Mouse (Mus musculus): ENCODE data around the gene Gm3336. TPM values are rescaled to one million over a fixed set of nuclear protein-coding genes. Genes with fewer than 3 reads are reported as not detected.

Gene Gm3336
- polyA plus RNA-seq, 1 experiment from 2014 or later, result 0.83 TPM

DNA sequence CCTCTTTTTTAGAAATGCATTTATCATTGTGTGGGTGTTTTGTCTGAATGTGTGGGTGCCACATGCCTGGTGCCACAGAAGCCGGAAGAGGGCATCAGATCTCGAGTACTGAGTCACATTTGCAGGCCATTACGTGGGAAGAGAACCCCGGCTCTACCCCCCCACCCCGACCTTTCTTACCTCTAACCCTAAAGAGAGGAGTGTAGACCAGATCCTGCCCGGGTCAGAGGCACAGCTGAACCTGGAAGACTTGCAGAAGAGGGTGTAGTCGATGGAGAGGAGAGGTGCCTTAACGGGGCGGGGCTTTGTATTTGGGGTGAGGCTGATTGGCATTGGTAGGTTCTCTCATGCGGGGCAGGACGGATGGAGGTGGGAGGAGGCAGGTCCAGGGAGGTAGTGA is 26.5 kb downstream of the Gm3336 start:
- Histone ChIP-seq H3K9me3 (replicated peaks) (no peaks in the 10 kb centered on the region), H3K27ac (no peak overlapping the region), H3K27me3 (peaks cover 90% of the 10 kb centered on the region), H3K4me3 (replicated peaks) (no peak overlapping the region), H3K4me1 (peaks cover 55% of the 10 kb centered on the region), H3K9ac (no peak overlapping the region), H3K36me3 (no peaks in the 10 kb centered on the region), H3K4me2 (peak overlapping the region; percentile 66)
- no peak for ATAC-seq (replicated peaks; ENCODE audit: low FRiP score)
- 49% methylated on average over 11 of the region's 11 CpGs for WGBS

DNA sequence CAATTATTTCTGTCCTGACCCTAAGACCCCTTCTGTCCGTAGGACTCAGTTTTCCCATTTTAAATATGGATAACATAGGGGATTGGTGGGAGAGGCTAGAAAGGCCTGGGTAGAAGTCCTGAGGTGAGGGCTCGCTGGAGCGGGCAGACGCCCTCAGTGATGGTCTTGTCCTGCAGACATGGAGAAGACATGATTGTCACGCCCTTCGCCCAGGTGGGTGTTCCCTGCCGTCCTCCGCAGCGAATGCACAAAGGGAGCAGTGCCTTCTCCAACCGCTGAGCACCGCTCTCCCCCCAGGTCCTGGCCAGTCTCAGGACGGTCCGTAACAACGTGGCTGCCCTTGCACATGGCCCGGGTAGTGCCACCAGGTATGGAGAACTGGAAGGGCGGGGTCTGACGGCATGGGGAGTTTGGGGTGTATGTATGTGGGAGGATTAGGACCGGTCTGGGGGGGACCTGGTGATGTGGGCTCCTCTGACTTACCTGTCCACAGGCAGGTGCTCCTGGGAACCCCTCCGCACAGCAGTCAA is 27.4 kb downstream of the Gm3336 start:
- Histone ChIP-seq H3K9me3 (replicated peaks) (no peaks in the 10 kb centered on the region), H3K4me3 (replicated peaks) (no peak overlapping the region), H3K4me2 (no peak overlapping the region), H3K4me1 (peaks cover 55% of the 10 kb centered on the region), H3K9ac (no peak overlapping the region), H3K27me3 (peaks cover 83% of the 10 kb centered on the region), H3K36me3 (no peaks in the 10 kb centered on the region), H3K27ac (no peak overlapping the region)
- ATAC-seq (replicated peaks; ENCODE audit: low FRiP score), result 0 out of 2 replicates have a peak, but pooled peaks have one; percentile 9
- 55% methylated on average over 19 of the region's 19 CpGs for WGBS

DNA sequence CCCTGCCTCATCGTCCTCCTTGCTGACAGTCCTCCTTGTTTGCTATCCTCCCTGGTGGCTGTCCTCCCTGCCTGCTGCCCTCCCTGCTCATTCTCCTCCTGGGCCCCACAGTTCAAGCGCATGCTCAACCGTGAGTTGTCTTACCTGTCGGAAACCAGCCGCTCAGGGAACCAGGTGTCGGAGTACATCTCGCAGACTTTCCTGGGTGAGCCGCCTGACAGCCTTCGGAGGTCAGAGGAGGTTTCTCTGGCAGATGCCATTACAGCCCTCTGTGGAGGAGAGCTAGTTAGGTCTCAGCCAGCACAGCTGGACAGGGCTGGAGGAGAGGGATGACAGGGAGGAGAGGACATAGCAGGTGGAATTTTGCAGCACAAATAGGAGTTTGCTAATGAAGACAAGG is 28.3 kb downstream of the Gm3336 start:
- Histone ChIP-seq H3K4me2 (no peak overlapping the region), H3K36me3 (no peaks in the 10 kb centered on the region), H3K4me1 (peaks cover 53% of the 10 kb centered on the region), H3K27ac (no peak overlapping the region), H3K4me3 (replicated peaks) (no peak overlapping the region), H3K27me3 (peaks cover 75% of the 10 kb centered on the region), H3K9ac (no peak overlapping the region), H3K9me3 (replicated peaks) (no peaks in the 10 kb centered on the region)
- no peak for ATAC-seq (replicated peaks; ENCODE audit: low FRiP score)
- WGBS, result 54% methylated on average over 9 of the region's 9 CpGs

DNA sequence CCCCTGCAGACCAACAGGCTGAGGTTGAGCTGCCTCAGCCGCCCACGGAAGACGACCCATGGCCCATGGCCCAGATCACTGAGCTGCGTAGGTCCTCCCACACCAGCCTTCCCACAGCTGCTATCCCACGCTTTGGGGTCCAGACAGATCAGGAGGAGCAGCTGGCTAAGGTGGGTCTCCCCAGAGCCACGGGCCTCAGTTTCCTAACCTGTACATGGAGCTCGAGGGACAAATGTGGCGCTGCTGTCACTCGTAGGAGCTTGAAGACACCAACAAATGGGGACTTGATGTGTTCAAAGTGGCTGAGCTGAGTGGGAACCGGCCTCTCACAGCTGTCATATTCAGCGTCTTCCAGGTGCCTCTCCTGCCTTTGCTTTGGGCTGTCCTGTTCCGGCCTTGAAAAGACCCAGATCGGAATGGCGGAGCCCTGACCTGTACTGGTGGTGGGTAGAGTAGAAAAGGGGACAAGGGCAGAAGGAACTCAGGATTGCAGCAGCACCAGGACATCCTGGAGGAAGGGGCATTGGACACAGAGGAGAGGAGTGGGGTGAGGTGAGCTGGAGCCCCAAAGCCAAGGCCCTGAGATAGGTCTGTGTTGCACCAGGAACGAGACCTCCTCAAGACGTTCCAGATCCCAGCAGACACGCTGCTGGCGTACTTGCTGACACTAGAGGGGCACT is 29.0 kb downstream of the Gm3336 start:
- Histone ChIP-seq H3K27ac (no peak overlapping the region), H3K9me3 (replicated peaks) (no peaks in the 10 kb centered on the region), H3K9ac (no peak overlapping the region), H3K4me1 (peaks cover 51% of the 10 kb centered on the region), H3K4me2 (no peak overlapping the region), H3K36me3 (no peaks in the 10 kb centered on the region), H3K4me3 (replicated peaks) (no peak overlapping the region), H3K27me3 (peaks cover 69% of the 10 kb centered on the region)
- 70% methylated on average over 18 of the region's 18 CpGs for WGBS
- ATAC-seq (replicated peaks; ENCODE audit: low FRiP score), result no peak

DNA sequence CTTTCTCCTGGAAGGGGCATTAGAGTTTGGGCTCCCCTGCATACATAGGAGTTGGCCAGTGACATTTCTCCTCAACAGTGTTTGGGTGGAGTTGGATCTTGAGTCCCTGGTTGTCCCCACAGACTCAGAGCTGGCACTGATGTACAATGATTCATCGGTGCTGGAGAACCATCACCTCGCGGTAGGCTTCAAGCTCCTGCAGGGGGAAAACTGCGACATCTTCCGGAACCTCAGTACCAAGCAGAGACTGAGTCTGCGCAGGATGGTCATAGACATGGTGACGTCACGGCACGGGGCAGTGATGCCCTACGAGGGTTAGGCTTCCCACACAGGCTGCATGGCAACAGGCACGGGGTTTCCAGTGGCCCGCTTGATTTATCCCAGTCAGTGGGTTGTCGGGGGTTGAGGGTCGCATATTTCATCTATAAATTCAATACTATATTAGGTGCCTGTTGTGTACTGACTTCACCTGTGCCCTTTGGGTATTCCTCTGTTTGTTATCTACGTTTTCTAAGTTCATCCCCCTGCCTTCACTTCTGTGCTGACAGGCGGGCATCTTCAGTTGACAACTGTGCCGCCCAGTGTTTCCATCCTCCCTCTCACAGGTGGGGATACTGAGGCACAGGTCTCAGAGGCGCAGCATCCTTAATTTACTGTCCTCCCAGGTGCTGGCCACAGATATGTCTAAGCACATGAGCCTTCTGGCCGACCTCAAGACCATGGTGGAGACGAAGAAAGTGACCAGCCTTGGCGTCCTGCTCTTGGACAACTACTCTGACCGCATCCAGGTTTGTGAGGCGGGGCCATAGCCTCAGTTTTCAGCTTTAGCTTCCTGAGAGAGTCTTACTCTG is 30.1 kb downstream of the Gm3336 start:
- peaks cover 57% of the 10 kb centered on the region for H3K27me3 ChIP-seq

DNA sequence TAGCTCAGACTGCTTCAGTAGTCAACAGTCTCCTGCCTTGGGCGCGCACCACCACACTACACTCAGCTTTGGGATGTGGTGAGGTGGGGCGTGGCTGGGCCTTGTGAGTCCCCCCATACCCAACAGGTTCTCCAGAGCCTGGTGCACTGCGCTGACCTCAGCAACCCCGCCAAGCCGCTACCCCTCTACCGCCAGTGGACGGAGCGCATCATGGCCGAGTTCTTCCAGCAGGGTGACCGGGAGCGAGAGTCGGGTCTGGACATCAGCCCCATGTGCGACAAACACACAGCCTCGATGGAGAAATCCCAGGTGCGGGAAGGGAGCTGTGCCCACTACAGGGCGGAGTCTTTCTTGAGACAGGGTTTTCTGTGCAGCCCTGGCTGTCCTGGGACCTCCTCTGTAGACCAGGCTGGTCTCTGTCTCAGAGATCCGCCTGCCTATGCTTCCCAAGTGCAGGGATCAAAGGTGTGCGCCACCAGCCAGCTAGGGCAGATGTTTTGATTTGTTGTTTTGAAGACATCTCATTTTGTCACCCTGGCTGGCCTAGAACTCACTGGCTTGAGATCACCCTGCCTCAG is 30.8 kb downstream of the Gm3336 start:
- H3K4me3 ChIP-seq (replicated peaks), result no peak overlapping the region
- H3K4me1 ChIP-seq, result peaks cover 51% of the 10 kb centered on the region
- 83% methylated on average over 19 of the region's 19 CpGs for WGBS
- no peaks in the 10 kb centered on the region for H3K36me3 ChIP-seq
- H3K9ac ChIP-seq, result no peak overlapping the region
- peaks cover 50% of the 10 kb centered on the region for H3K27me3 ChIP-seq
- no peak overlapping the region for H3K4me2 ChIP-seq
- H3K27ac ChIP-seq, result no peak overlapping the region
- H3K9me3 ChIP-seq (replicated peaks), result no peaks in the 10 kb centered on the region
- no peak for ATAC-seq (replicated peaks; ENCODE audit: low FRiP score)

More for the DNA sequence above, 30.1 kb downstream of the Gm3336 start:
- no peak overlapping the region for H3K9ac ChIP-seq
- no peaks in the 10 kb centered on the region for H3K9me3 ChIP-seq (replicated peaks)
- no peak overlapping the region for H3K4me3 ChIP-seq (replicated peaks)
- no peaks in the 10 kb centered on the region for H3K36me3 ChIP-seq
- 87% methylated on average over 23 of the region's 23 CpGs for WGBS
- H3K27ac ChIP-seq, result no peak overlapping the region
- peaks cover 51% of the 10 kb centered on the region for H3K4me1 ChIP-seq
- no peak overlapping the region for H3K4me2 ChIP-seq
- ATAC-seq (replicated peaks; ENCODE audit: low FRiP score), result no peak

DNA sequence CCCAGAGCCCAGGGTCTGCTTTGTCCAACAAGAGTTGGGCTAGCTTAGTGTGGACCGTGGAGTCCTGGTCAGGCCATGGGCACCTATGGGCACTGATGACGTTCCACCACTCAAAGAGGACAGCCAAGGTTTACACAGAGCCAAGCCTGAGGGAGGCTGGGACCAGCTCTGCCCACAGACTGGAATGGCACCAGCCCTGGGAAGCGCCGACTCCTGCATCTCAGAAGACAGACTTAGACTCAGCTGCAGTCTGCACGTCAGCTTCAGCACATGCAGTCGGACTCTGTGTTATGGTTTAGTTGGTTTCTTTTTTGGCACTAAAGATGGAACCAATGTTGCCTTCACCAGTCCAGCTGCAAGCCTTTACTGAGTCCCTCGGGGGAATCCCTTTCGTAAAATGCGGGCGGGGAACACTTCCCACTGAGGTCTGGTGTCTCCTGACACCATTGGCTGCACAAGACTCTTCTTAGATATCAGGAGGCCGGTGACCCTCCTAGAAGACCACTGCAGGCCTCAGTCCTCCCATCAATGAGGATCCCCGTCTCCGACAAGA is 31.9 kb downstream of the Gm3336 start:
- Histone ChIP-seq H3K9me3 (replicated peaks) (no peaks in the 10 kb centered on the region), H3K4me3 (replicated peaks) (no peak overlapping the region), H3K27me3 (peaks cover 40% of the 10 kb centered on the region), H3K4me1 (peaks cover 47% of the 10 kb centered on the region), H3K27ac (no peak overlapping the region), H3K9ac (no peak overlapping the region), H3K36me3 (no peaks in the 10 kb centered on the region), H3K4me2 (no peak overlapping the region)
- ATAC-seq (replicated peaks; ENCODE audit: low FRiP score), result no peak
- WGBS, result 78% methylated on average over 13 of the region's 13 CpGs

DNA sequence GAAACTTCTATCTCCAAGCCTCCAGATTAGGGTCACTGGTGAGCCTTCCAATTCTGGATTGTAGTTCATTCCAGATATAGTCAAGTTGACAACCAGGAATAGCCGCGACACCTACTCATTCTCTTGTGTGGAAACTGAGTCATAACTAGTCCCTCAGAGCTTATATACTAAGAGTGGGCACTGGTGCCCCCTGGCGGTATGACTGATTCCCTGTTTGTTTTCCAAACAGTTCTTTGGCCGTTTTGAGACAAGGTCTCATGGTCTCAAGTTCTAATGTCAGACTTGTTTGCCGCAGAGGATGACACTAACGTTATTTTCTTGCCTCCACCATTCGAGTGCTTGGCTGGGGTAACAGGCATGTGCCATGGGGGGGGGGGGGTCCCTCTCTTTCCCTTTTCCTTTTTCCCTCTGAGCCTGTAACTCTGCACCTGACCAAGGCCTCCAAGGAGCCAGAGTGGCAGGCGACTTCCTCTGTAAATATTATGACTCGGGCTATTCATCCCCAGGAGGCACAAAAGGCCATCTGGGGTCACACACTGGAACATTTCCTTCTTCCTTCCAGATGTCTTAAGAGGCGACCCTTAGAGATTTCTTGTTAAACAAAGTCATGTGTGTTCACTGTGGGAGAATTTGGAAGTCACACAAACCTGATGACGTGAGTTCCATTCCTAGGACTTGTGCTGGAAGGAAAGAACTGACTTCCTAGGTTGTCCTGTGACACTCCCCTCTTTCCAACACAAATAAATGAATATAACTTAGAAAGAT is 33.8 kb downstream of the Gm3336 start:
- Histone ChIP-seq H3K4me1 (peaks cover 41% of the 10 kb centered on the region), H3K9ac (0 out of 2 replicates have a peak overlapping the region, but pooled peaks have one; percentile 26)
- 28% methylated on average over 11 of the region's 11 CpGs for WGBS

DNA sequence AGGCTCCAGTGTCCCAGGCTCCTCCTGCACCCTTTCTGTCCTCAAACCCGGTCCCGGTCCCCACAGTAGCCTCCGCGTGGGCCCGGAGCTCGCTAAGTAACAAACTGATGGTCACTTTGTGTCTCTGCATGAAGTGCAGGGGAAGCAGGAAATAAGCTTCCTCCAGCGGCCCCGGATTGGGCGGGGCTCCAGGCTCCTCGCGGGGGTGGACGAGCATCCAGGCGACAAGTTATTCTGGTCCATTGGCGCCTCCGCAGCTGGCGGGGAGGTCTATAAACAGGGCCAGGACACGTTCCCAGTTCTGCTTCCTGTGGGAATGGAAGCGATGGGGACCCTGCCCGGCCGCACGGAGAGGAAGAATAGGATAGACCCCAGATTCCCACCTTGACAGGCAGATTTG is 34.8 kb downstream of the Gm3336 start:
- Histone ChIP-seq H3K36me3 (peaks cover 24% of the 10 kb centered on the region), H3K27ac (peak overlapping the region; percentile 87), H3K9ac (peak overlapping the region; percentile 26), H3K9me3 (replicated peaks) (no peaks in the 10 kb centered on the region), H3K27me3 (peaks cover 11% of the 10 kb centered on the region), H3K4me2 (peak overlapping the region; percentile 54), H3K4me1 (peaks cover 50% of the 10 kb centered on the region), H3K4me3 (replicated peaks) (peak overlapping the region; percentile 26)
- ATAC-seq (replicated peaks; ENCODE audit: low FRiP score), result no peak
- 7% methylated on average over 21 of the region's 21 CpGs for WGBS

More for the DNA sequence above, 33.8 kb downstream of the Gm3336 start:
- Histone ChIP-seq H3K4me3 (replicated peaks) (no peak overlapping the region), H3K27me3 (peaks cover 20% of the 10 kb centered on the region), H3K4me2 (peak overlapping the region; percentile 54), H3K36me3 (peaks cover 14% of the 10 kb centered on the region), H3K27ac (peak overlapping the region; percentile 87), H3K9me3 (replicated peaks) (no peaks in the 10 kb centered on the region)
- no peak for ATAC-seq (replicated peaks; ENCODE audit: low FRiP score)

DNA sequence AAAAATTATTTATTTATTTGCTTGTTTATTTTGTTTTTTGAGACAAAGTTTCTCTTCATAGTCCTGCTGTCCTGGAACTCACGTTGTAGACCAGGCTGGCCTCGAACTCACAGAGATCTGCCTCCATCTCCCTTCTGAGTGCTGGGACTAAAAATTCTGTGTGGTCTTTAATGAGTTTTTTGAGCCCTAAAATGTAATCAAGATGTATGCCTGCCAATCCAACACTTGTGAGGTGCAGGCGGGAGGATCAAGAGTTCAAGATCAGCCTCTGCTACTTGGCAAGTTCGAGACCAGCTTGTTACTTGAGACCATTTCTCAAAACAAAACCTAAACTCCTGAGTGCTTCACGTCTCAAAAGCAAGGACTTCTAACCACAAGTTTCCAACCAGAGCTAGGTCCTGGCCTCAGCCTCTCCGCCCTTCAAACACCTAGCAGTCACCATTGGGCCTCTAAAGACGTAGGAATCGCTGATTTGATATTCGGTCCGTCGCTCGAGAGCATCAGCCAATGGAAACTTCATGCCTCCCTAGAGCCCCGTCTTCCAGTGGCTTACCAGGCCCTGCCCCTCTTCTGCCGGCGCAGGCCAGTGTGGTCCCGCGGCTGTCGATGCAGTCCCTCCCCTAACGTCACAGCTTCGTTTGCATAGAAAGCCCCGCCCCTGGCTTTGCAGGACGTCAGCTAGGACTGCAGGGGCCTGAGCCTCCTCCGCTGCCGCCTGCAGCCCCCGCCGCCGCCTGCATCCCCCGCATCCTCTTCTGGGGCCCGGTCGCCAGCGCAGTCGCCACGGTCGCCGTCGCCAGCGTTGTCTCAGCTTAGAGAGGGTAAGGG is 35.9 kb downstream of the Gm3336 start, which contains the start of gene Rab3a:
Gene Rab3a, plus strand, starts transcription at position 637 of the 828 bp plus-strand sequence.
- Histone ChIP-seq H3K9ac (peak within 1 kb of the TSS; percentile 71), H3K4me1 (peaks cover 61% of the 10 kb centered on the region), H3K4me3 (replicated peaks) (peak within 1 kb of the TSS; percentile 74), H3K27ac (peak within 1 kb of the TSS; percentile 87), H3K36me3 (peaks cover 32% of the 10 kb centered on the region), H3K4me2 (peak within 1 kb of the TSS; percentile 95), H3K9me3 (replicated peaks) (no peaks in the 10 kb centered on the region), H3K27me3 (0 out of 2 replicates have a peak, but pooled peaks cover under 1% of the 10 kb centered on the region)
- peak; percentile 97 for ATAC-seq (replicated peaks; ENCODE audit: low FRiP score)
- 8% methylated on average over 37 of the region's 37 CpGs for WGBS
